Mouse (Mus musculus) embryonic fibroblast, embryonic 13.5 days (primary cell): Measurements from ENCODE around the gene Vpreb2. TPM values are rescaled to one million over a fixed set of nuclear protein-coding genes. Genes with fewer than 3 reads are reported as not detected.
"Not testable (repeated sequence)": the region's sequence is repeated elsewhere in the genome, so short reads cannot be mapped to it uniquely, and the experiment has no call there.

Source experiments
- H3K27ac ChIP-seq: 2 replicates; pipeline ENCODE4 v1.5.1; 2012; ENCODE audit warnings: low read length, control low read depth, inconsistent platforms; ENCODE audit not compliant: insufficient read depth
- H3K4me1 ChIP-seq: 2 replicates; pipeline ENCODE4 v1.6.1; 2011; ENCODE audit warnings: low read length; ENCODE audit not compliant: control insufficient read depth, insufficient read depth
- H3K4me3 ChIP-seq: 2 replicates; pipeline ENCODE4 v1.5.1; 2011; ENCODE audit warnings: mild to moderate bottlenecking, control low read depth, low read length; ENCODE audit not compliant: insufficient read depth
- CTCF ChIP-seq: IDR thresholded peaks from 2 replicates; pipeline ENCODE4 v1.5.1; 2011; ENCODE audit warnings: mild to moderate bottlenecking, control low read depth, low read length, moderate library complexity, borderline replicate concordance; ENCODE audit not compliant: insufficient read depth
- POLR2A ChIP-seq: IDR thresholded peaks from 2 replicates; pipeline ENCODE4 v1.6.1; 2011; ENCODE audit warnings: low read depth, mild to moderate bottlenecking, control low read depth, low read length, moderate library complexity
- polyA plus RNA-seq: library from polyadenylated mRNA; stranded (reverse); fragments of >200 nt; gene quantifications from 2 replicates; pipeline ENCODE4 v1.2.4, GENCODE M21; 2011; ENCODE audit warnings: low read depth; ENCODE audit not compliant: missing spikeins, insufficient read length

The Vpreb2 gene
- polyA plus RNA-seq, 1 experiment: not detected

DNA sequence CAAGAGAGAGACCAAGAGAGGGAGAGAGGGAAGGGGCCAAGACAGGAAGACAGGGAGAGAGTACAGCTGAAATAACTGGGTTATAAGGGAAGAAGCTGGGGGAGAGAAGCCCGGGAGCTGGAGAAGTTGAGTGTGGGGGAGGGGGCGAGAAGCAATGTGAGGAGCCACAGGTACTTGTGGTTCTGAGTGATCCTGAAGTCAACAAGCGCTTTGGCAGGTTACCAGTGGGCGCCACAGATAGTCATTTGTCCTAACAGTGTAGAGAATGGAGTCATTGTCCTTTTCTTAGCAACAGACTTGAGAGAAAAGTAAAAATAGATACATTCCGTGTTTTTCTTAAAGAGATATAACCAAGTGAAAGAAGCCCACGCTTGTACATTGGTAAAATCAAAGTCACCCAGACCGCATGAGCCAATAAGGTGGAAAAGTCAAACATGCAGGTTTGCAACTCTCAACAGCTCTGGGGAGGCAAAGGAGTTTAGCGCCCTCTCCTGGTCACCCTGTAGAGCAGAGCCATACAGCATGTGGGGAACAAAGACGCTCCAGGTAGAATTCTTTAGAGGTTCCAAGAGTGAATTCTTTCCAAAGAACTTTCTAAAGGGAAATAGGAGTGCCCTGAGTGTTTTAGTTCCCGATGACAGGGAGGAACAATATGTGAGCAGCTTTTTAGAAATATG is 6.4 kb downstream of the Vpreb2 start:
- H3K27ac ChIP-seq: no peak overlapping the region
- H3K4me3 ChIP-seq: no peak overlapping the region
- TF ChIP-seq POLR2A (no peak), CTCF (peak; percentile 42; the same call in 1 of the 2 replicates)
- no peaks in the 10 kb centered on the region for H3K4me1 ChIP-seq

GRCm38 (mm10) chr16:17987703-17988102 is 7.5 kb downstream of the Vpreb2 start:
- H3K27ac ChIP-seq: no peak overlapping the region
- TF ChIP-seq CTCF (no peak), POLR2A (no peak)
- no peak overlapping the region for H3K4me3 ChIP-seq
- no peaks in the 10 kb centered on the region for H3K4me1 ChIP-seq

DNA sequence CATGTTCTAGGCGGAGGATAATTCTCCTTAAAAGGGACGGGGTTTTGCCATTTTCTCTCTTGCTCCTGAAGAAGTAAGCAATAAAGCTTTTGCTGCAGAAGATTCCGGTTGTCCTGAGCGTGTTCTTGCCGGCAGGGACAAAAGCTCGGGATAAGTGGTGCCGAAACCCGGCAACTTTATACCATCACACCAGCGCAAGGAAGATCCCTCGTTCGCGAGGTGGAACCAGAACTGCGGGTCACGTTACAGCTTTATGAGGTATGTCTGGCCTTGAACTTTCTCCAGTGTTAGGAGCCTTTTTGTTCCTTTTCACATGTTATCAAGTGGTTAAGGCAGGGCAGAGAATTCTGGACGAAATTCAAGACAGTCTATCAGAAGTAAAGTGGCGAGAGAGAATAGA is 12.1 kb downstream of the Vpreb2 start:
- not testable (repeated sequence) for H3K4me1 ChIP-seq, H3K4me3 ChIP-seq, H3K27ac ChIP-seq

DNA sequence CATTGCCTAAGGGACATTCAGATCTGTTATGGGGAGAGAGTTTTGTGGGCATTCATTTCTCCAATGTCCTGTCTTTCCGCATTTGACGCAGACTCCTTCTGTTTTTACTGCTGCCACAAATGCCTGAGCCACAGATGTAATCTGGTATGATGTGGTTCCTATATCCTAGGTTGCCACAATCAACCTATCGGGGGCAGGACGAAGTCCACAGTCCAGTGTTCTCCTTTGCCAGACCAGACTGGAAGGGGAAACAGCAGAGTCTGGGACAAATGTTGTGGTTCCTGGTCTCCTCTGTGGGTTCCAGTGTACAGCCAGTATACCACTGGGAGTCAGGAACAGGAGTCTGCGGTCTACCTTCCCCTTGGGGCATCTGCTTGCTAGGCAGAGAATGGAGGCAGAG is 19.4 kb downstream of the Vpreb2 start:
- TF ChIP-seq POLR2A (no peak), CTCF (no peak)
- no peak overlapping the region for H3K4me3 ChIP-seq
- H3K27ac ChIP-seq: no peak overlapping the region
- H3K4me1 ChIP-seq: no peaks in the 10 kb centered on the region

- H3K4me1 ChIP-seq: no peaks in the 10 kb centered on the region
- TF ChIP-seq POLR2A (no peak), CTCF (no peak)
- H3K4me3 ChIP-seq: no peak overlapping the region
Observed at GRCm38 (mm10) chr16:18004589-18004988, 24.4 kb downstream of the Vpreb2 start.

GRCm38 (mm10) chr16:18007083-18007482 is 26.9 kb downstream of the Vpreb2 start:
- Histone ChIP-seq H3K27ac (no peak overlapping the region), H3K4me3 (no peak overlapping the region), H3K4me1 (no peaks in the 10 kb centered on the region)
- TF ChIP-seq POLR2A (no peak), CTCF (no peak)

More at GRCm38 (mm10) chr16:18004589-18004988, 24.4 kb downstream of the Vpreb2 start:
- no peak overlapping the region for H3K27ac ChIP-seq

- H3K27ac ChIP-seq: no peak overlapping the region
Observed at GRCm38 (mm10) chr16:18011101-18011500, 30.9 kb downstream of the Vpreb2 start.

GRCm38 (mm10) chr16:18016482-18016881 is 36.3 kb downstream of the Vpreb2 start:
- H3K4me3 ChIP-seq, H3K27ac ChIP-seq: not testable (repeated sequence)

More at GRCm38 (mm10) chr16:18011101-18011500, 30.9 kb downstream of the Vpreb2 start:
- H3K4me3 ChIP-seq: no peak overlapping the region
- no peaks in the 10 kb centered on the region for H3K4me1 ChIP-seq
- TF ChIP-seq CTCF (no peak), POLR2A (no peak)

DNA sequence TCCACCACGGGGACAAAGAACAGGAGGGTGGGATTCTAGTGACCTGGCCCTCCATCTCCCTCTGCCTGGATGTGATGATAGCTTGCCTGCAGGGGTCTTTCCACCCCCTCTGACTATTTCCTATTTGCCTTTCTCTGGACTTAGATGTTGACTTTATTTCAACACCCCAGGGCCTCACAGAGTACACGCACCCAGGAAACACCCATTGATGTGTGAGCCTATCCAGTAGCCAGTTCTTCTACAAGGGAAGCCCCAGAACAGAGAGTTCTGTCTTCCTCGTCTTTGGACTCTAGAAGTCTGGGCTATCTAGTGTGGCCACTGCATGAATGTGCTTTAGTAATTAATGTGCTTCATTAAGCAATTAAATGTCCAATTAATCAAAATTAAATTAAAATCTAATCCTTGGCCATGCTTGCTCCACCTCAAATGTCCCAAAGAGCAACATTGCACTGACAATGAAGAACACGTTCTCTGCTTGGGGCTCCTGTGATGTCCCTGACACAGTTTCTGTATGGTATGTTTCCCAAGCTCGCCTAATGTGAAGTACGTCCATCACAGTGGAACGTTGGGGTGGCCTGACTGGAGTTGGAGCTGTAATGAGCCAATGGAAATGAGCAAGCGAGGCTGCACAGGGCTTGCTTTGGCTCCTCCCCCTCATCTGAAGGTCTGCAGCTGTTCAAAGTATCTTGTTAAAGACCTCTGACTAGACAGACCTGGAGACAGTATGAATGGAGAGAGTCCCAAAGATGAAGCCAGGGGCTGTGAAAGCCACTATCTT is 42.7 kb downstream of the Vpreb2 start:
- no peak for TF ChIP-seq POLR2A
- Histone ChIP-seq H3K4me3 (no peak overlapping the region), H3K27ac (no peak overlapping the region), H3K4me1 (no peaks in the 10 kb centered on the region)

More at GRCm38 (mm10) chr16:18016482-18016881, 36.3 kb downstream of the Vpreb2 start:
- H3K4me1 ChIP-seq: not testable (repeated sequence)

DNA sequence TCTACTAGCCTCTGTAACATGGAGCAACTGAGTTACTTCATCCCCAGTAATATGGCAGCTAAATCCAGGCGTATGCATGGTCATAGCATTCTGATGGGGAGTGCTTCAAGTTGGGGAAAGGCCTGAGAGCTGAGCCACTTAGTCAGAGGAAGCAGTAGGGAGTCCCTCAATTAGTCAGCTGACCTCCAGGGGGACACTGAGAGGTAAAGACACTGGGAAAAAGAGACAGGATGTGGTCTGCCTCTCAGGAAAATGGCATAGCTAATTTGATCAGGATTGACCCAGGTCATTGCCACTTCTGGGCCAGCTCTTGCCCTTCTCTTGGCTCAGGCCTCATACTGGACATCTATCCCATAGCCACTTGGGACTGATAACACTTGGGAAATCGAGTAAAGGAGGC is 47.1 kb downstream of the Vpreb2 start:
- Histone ChIP-seq H3K27ac (no peak overlapping the region), H3K4me3 (no peak overlapping the region), H3K4me1 (no peaks in the 10 kb centered on the region)
- TF ChIP-seq CTCF: no peak
- TF ChIP-seq POLR2A: no peak

Other genes starting within 250 kb of the Vpreb2 start
- gene Med15, start 247.5 kb upstream of the Vpreb2 start, polyA plus RNA-seq: 65.3 and 67.2 TPM in 2 replicates
- gene Klhl22, start 220.8 kb upstream of the Vpreb2 start, polyA plus RNA-seq: 53.4 and 63.8 TPM in 2 replicates
- 46.1 and 46.5 TPM in 2 replicates for gene Scarf2, start 183.1 kb upstream of the Vpreb2 start, polyA plus RNA-seq
- gene B830017H08Rik, start 147.3 kb upstream of the Vpreb2 start, polyA plus RNA-seq: not detected in 2 replicates
- gene Car15, start 142.1 kb upstream of the Vpreb2 start, polyA plus RNA-seq: 0.90 and 1.4 TPM in 2 replicates
- gene Gm20518, start 88.8 kb upstream of the Vpreb2 start, polyA plus RNA-seq: 0.26 TPM in 1 of 2 replicates, not detected in the other
- not detected in 2 replicates for gene Tssk1, start 86.2 kb upstream of the Vpreb2 start, polyA plus RNA-seq
- gene Dgcr2, start 81.9 kb upstream of the Vpreb2 start, polyA plus RNA-seq: 46.3 and 53.0 TPM in 2 replicates
- not detected in 2 replicates for gene Tssk2, start 81.8 kb upstream of the Vpreb2 start, polyA plus RNA-seq
- 17.5 and 20.7 TPM in 2 replicates for gene Ess2, start 69.1 kb upstream of the Vpreb2 start, polyA plus RNA-seq
- gene Gsc2, start 65.4 kb upstream of the Vpreb2 start, polyA plus RNA-seq: not detected in 2 replicates
- 77.8 and 111 TPM in 2 replicates for gene Slc25a1, start 52.2 kb upstream of the Vpreb2 start, polyA plus RNA-seq
- gene Dgcr6, start 72.4 kb downstream of the Vpreb2 start, polyA plus RNA-seq: 26.1 and 34.5 TPM in 2 replicates
- gene Prodh, start 109.8 kb downstream of the Vpreb2 start, polyA plus RNA-seq: 0.70 and 0.80 TPM in 2 replicates
- 1.2 and 1.4 TPM in 2 replicates for gene Rtn4r, start 147.2 kb downstream of the Vpreb2 start, polyA plus RNA-seq
- gene Ccdc188, start 237.5 kb downstream of the Vpreb2 start, polyA plus RNA-seq: not detected in 2 replicates